Mouse (Mus musculus) megakaryocyte, embryonic 14.5 days (primary cell): ENCODE results near the gene Rasa3.

ENCODE experiments used
- FLI1 ChIP-seq: IDR thresholded peaks from 2 replicates; pipeline ENCODE4 v1.6.1; 2012; ENCODE audit warnings: low read length, inconsistent platforms, mixed read lengths
- GATA1 ChIP-seq: IDR thresholded peaks from 3 replicates; pipeline ENCODE4 v1.6.1; 2012; ENCODE audit warnings: mixed read lengths, low read length, inconsistent platforms, borderline replicate concordance

DNA sequence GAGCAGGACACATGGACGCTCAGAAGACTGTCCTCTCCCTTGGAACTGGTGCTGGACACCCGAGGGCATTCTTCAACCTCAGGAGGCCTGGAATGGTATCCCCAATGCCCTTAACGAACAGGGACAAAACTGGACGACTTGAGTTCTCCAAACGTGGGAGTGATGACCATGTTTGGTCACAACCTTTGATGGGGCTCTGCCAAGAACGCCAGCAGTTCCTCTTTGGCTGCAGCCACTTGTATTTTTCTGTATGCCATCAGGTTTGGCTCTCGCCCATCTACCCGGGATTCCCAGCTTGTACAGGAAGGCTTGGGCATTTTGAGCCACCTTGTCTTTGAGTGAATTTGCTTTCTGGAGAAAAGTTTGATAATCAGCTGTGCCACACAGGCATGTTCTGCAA is 20.3 kb upstream of the Rasa3 start:
- TF ChIP-seq GATA1 (no peak), FLI1 (no peak)
